Mouse (Mus musculus) CH12F3 (cell line): Measurements from ENCODE around the gene Rdh11.

Source experiments
- in situ Hi-C: fragments of 300-500 bp; cut with MboI; formaldehyde crosslinking; loops from 2 replicates; pipeline ENCODE4 v1.14.3; 2020; ENCODE audit warnings: low sequenced_read_pairs

The Rdh11 gene

DNA sequence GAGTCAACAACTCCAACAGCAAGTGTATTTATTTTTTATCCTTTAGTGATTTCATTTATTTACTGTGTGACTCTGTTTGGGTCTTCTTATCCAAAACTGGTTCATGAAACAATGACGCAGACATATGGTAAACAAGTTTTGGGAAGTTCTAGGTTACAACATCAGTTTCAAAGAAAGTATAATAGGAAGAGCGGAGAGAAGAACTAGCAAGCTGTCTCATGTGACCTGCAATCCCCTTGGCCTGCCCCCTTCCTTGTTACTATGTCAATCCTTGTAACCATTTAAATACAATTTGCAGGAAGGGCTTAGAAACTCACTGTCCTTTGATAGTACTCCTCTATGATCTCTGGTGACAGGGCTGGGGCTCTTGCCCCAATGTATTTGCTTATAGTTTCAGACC, 51.3 kb downstream of the Rdh11 start:
- in situ Hi-C loops = no loop called here

DNA sequence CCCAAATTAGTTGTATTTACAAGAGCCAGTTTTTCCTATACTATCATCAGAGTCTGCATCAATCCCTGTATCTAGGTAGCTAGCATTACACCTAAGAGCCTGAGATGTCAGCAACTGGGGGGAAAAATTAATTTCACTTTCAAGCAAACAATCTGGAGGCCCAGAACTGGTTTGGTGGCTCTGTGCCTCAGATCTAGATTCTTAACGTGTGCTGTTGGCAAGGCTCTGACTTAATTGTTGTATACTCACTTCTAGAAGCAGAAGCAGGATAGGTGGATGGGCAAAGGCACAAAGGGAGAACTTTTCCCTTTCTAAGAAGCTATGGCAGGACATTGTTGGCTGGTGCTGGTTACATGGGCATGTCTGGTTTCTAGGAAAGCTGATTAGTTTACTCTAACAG, 52.7 kb downstream of the Rdh11 start:
- in situ Hi-C loops = no loop called here

DNA sequence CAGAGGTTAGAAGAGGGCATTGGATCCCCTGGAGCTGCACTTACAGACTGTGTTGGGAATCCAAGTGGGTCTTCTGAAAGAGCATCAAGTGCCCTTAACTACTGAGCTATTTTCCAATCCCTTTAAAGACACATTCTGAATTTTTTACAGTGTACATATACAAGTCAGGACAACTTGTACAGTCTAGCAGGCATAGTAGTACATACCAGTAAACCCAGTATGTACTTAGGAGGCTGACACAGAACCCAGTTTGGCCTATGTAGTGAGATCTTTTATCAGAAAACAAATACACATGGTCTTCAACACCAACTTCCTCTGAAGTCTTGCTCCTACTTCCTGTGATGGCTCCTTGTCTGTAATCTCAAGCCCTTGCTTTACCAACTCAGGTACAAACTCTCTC, 53.1 kb downstream of the Rdh11 start:
- in situ Hi-C loops = no loop called here

DNA sequence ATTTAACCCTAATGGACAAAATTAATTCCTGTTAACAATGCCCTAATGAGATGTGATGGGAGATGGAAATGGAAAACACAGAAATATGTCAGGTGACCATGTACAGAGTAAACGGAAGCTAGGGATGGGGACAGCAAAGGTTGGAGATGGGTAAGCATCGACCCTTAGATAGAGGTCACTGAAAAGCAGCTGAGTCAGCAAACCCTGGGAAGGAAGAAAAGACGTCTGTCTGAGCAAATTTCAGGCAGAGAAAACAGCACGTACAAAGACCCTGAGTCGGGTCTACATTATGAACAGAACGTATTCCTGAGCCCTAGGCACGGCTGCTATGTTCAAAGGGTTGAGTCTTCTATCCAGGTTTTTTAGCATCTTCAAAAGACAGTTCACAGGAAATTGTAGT, 55.1 kb downstream of the Rdh11 start:
- in situ Hi-C loops = no loop called here

DNA sequence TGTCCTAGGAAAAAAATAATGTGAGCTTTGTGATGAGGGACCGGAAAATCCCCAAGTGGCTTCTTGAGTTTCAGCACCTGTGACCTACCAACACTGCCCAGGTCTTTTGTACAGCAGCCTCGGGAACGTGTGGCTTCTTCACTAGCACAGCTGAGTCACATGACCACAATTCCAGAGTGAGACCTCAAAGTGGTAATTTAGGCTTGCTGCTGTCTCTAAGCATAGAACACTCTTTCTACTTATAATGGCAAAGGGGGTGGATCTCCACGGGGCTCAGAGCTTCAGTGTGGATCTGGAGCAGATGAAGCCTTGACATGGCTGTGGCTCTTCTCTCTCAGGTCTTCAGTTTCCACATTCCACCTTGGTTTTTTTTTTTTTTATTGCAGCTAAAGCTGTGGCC, 57.0 kb downstream of the Rdh11 start:
- in situ Hi-C loops = no loop called here

DNA sequence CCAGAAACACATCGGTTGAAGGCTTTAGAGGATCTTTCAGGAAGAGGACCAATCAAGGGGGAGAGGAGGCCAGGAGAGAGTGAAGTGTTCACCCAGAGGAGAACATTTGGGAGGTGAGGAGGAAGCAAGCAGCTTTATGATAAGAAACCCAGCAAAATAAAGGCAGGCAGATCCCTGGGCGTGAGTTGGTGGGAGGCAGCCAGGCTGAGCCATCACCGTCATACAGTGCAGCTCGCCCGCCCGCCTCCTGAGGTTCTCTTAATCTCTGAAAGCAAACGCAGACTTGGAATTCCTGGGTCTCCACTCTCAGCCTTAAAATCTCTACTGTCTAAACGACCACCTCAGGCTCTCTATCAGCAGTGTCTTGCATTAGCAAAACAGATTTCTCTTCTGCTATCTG, 57.4 kb downstream of the Rdh11 start:
- in situ Hi-C loops = no loop called here

DNA sequence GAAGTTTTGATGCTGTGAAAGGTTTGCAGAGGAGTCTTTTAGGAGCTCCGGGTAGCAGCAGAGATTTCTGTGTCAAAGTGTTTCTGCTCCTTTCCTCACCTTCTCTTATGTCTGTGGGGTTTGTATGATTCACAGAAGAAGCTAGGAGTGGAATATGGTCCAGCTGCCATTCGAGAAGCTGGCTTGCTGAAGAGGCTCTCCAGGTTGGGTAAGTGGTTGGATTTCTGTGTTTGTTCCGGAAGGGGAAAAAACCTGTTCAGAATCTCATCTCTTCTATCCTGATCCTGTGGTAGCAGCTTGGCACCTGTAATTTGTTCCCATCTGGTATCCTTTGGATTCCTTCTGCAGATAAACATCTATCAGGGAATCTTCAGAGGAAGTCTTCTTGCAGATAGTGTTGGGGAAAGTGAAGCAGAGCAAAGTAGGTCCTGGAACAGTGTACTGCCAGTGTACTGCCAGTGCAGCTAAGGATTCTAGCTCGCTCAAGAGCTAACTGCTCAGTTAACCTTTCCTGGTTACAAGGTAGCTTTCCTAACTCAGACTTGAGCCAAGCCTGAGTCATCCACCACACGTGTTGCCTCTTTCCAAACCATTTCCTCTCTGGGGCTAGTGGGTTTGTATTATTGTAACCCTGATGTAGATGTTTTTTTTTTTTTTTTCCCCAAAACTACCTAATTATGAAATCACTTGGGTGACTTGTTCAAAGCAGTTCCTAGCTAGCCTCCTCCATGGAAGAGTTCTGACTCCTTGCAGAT, 60.2 kb downstream of the Rdh11 start:
- in situ Hi-C loops = no loop called here

DNA sequence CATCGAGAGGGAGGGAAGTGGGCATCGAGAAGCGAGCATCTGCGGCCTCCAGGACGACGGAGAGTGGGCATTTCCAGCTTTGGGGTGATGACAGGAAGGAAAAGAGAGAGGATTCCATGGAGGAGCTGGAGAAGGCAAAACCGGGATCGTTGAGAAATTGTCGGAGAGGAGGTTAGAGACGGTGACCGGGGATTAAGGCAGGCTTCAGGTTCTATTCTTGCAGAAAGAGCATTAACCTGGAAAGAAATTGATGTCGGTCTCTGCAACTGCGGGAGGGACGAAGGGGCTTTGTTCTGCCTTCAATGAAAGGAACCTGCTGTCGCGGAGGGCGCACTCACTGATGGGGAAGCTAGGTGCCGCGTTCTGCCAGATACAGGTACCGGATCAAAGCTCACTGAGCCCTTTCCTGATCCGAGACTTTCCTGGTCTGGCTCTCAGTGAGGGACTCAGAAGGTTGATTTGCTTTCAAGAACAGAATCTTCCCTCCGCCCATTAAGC, 60.9 kb downstream of the Rdh11 start:
- in situ Hi-C loops = no loop called here

DNA sequence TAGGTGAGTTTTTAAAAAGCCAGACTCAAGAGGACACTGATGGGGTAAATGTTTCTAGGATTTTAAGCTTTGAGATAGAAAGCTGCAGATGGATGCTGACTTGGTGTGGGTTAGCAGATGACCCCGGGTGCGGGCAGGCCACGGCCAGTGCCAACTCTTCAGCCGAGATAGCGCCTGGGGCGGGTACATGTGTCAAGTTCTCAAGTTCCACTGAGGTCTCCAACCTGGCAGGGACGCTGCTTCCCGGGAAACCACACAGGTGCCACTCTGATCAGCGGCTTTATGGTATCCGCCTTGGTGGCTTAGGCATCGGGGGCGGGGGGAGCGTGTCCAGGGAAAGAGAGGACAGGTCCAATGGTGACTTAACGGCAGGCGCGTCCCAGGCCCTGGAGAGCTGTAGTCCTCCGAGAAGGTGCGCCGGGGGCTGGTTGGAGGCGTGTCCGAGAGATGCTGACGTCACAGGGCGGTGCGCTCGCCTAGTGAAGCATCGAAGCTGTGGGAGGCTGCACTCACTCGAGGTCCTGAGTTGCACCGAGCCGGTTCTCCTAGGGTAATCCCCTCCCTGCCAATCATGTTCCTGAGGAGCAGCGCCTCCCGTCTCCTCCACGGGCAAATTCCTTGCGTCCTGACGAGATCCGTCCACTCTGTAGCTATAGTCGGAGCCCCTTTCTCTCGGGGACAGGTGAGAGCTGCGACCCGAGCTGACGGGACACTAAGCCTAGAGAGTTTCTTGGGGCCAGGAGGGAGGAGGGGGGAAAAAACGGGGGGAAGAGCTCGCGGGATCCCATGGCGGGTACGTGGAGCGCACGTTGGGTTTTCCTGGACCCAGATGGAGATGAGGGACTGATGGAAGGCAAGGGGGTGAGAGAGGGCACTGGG, 61.6 kb downstream of the Rdh11 start, which contains the start of gene Arg2:
Arg2 (plus strand) TSS at position 479 of the 879 bp plus-strand sequence.
- in situ Hi-C loops = no loop called here
